Mouse (Mus musculus): Measurements from ENCODE around the gene Metrn. TPM values are rescaled to one million over a fixed set of nuclear protein-coding genes. Genes with fewer than 3 reads are reported as not detected.

Gene Metrn
- polyA plus RNA-seq, 1 experiment: 74.8 TPM

- no peaks in the 10 kb centered on the region for H3K4me1 ChIP-seq (ENCODE audit: control insufficient read depth, insufficient read depth, low read length)
- TF ChIP-seq CTCF (IDR thresholded peaks at IDR 0.05; ENCODE audit: control insufficient read depth, insufficient read depth, low read length) (no peak), POLR2A (IDR thresholded peaks at IDR 0.05; ENCODE audit: borderline replicate concordance, control insufficient read depth, low read depth, low read length) (no peak)
- WGBS: 38% methylated on average over 5 of the region's 5 CpGs
- no peak overlapping the region for H3K27ac ChIP-seq (ENCODE audit: control insufficient read depth, insufficient read depth, low read depth, low read length, poor library complexity)
- no peak overlapping the region for H3K4me3 ChIP-seq (replicated peaks; ENCODE audit: control insufficient read depth, low read depth, low read length)
Measured at GRCm38 (mm10) chr17:25751446-25751845, 45.5 kb downstream of the Metrn start.

GRCm38 (mm10) chr17:25749314-25749713, 47.6 kb downstream of the Metrn start:
- TF ChIP-seq CTCF (IDR thresholded peaks at IDR 0.05; ENCODE audit: control insufficient read depth, insufficient read depth, low read length) (no peak), POLR2A (IDR thresholded peaks at IDR 0.05; ENCODE audit: borderline replicate concordance, control insufficient read depth, low read depth, low read length) (no peak)
- WGBS: 75% methylated on average over 6 of the region's 6 CpGs
- H3K4me3 ChIP-seq (replicated peaks; ENCODE audit: control insufficient read depth, low read depth, low read length): no peak overlapping the region
- H3K27ac ChIP-seq (ENCODE audit: control insufficient read depth, insufficient read depth, low read depth, low read length, poor library complexity): no peak overlapping the region
- no peaks in the 10 kb centered on the region for H3K4me1 ChIP-seq (ENCODE audit: control insufficient read depth, insufficient read depth, low read length)

- WGBS: 79% methylated on average over 4 of the region's 4 CpGs
Measured at GRCm38 (mm10) chr17:25748238-25748637, 48.7 kb downstream of the Metrn start.

GRCm38 (mm10) chr17:25744311-25744710, 52.6 kb downstream of the Metrn start:
- Histone ChIP-seq H3K4me1 (ENCODE audit: control insufficient read depth, insufficient read depth, low read length) (no peaks in the 10 kb centered on the region), H3K4me3 (replicated peaks; ENCODE audit: control insufficient read depth, low read depth, low read length) (no peak overlapping the region), H3K27ac (ENCODE audit: control insufficient read depth, insufficient read depth, low read depth, low read length, poor library complexity) (no peak overlapping the region)
- 70% methylated on average over 10 of the region's 10 CpGs for WGBS
- TF ChIP-seq POLR2A (IDR thresholded peaks at IDR 0.05; ENCODE audit: borderline replicate concordance, control insufficient read depth, low read depth, low read length) (no peak), CTCF (IDR thresholded peaks at IDR 0.05; ENCODE audit: control insufficient read depth, insufficient read depth, low read length) (no peak)

More at GRCm38 (mm10) chr17:25748238-25748637, 48.7 kb downstream of the Metrn start:
- no peak overlapping the region for H3K27ac ChIP-seq (ENCODE audit: control insufficient read depth, insufficient read depth, low read depth, low read length, poor library complexity)
- H3K4me1 ChIP-seq (ENCODE audit: control insufficient read depth, insufficient read depth, low read length): no peaks in the 10 kb centered on the region
- H3K4me3 ChIP-seq (replicated peaks; ENCODE audit: control insufficient read depth, low read depth, low read length): no peak overlapping the region
- TF ChIP-seq CTCF (IDR thresholded peaks at IDR 0.05; ENCODE audit: control insufficient read depth, insufficient read depth, low read length): no peak
- TF ChIP-seq POLR2A (IDR thresholded peaks at IDR 0.05; ENCODE audit: borderline replicate concordance, control insufficient read depth, low read depth, low read length): no peak

GRCm38 (mm10) chr17:25743831-25744230, 53.1 kb downstream of the Metrn start:
- TF ChIP-seq POLR2A (IDR thresholded peaks at IDR 0.05; ENCODE audit: borderline replicate concordance, control insufficient read depth, low read depth, low read length) (no peak), CTCF (IDR thresholded peaks at IDR 0.05; ENCODE audit: control insufficient read depth, insufficient read depth, low read length) (no peak)
- Histone ChIP-seq H3K4me3 (replicated peaks; ENCODE audit: control insufficient read depth, low read depth, low read length) (no peak overlapping the region), H3K4me1 (ENCODE audit: control insufficient read depth, insufficient read depth, low read length) (no peaks in the 10 kb centered on the region), H3K27ac (ENCODE audit: control insufficient read depth, insufficient read depth, low read depth, low read length, poor library complexity) (no peak overlapping the region)
- WGBS: 86% methylated on average over 9 of the region's 9 CpGs

Other genes with a start within 250 kb of the Metrn start
- gene Sox8, start 226.4 kb downstream of the Metrn start, polyA plus RNA-seq (2011; ENCODE audit: insufficient read depth, insufficient read length, low replicate concordance, missing spikeins): 1.2 TPM in 2 replicates
- gene Lmf1, start 218.1 kb downstream of the Metrn start, polyA plus RNA-seq (2011; ENCODE audit: insufficient read depth, insufficient read length, low replicate concordance, missing spikeins): 5.3 and 18.8 TPM in 2 replicates
- gene Gng13, start 80.0 kb downstream of the Metrn start, polyA plus RNA-seq (2011; ENCODE audit: insufficient read depth, insufficient read length, low replicate concordance, missing spikeins): 4.0 and 6.2 TPM in 2 replicates
- 58.2 and 136 TPM in 2 replicates for gene Chtf18, start 69.7 kb downstream of the Metrn start, polyA plus RNA-seq (2011; ENCODE audit: insufficient read depth, insufficient read length, low replicate concordance, missing spikeins)
- 3.6 and 8.6 TPM in 2 replicates for gene Rpusd1, start 69.5 kb downstream of the Metrn start, polyA plus RNA-seq (2011; ENCODE audit: insufficient read depth, insufficient read length, low replicate concordance, missing spikeins)
- gene Mslnl, start 61.1 kb downstream of the Metrn start, polyA plus RNA-seq (2011; ENCODE audit: insufficient read depth, insufficient read length, low replicate concordance, missing spikeins): not detected in 2 replicates
- gene Msln, start 42.8 kb downstream of the Metrn start, polyA plus RNA-seq (2011; ENCODE audit: insufficient read depth, insufficient read length, low replicate concordance, missing spikeins): 1.7 TPM in 1 of 2 replicates, not detected in the other
- gene Narfl, start 23.4 kb downstream of the Metrn start, polyA plus RNA-seq (2011; ENCODE audit: insufficient read depth, insufficient read length, low replicate concordance, missing spikeins): 11.8 and 17.0 TPM in 2 replicates
- 26.2 and 45.8 TPM in 2 replicates for gene Haghl, start 11.5 kb downstream of the Metrn start, polyA plus RNA-seq (2011; ENCODE audit: insufficient read depth, insufficient read length, low replicate concordance, missing spikeins)
- gene Ccdc78, start 10.6 kb downstream of the Metrn start, polyA plus RNA-seq (2011; ENCODE audit: insufficient read depth, insufficient read length, low replicate concordance, missing spikeins): not detected in 2 replicates
- gene Fam173a, start 4.2 kb downstream of the Metrn start, polyA plus RNA-seq (2011; ENCODE audit: insufficient read depth, insufficient read length, low replicate concordance, missing spikeins): 33.4 and 149 TPM in 2 replicates
- 4.6 TPM in 1 of 2 replicates, not detected in the other for gene AC134908.4, start 1.5 kb downstream of the Metrn start, polyA plus RNA-seq (2011; ENCODE audit: insufficient read depth, insufficient read length, low replicate concordance, missing spikeins)
- not detected in 2 replicates for gene Fbxl16, start 11.9 kb upstream of the Metrn start, polyA plus RNA-seq (2011; ENCODE audit: insufficient read depth, insufficient read length, low replicate concordance, missing spikeins)
- gene Wdr24, start 26.5 kb upstream of the Metrn start, polyA plus RNA-seq (2011; ENCODE audit: insufficient read depth, insufficient read length, low replicate concordance, missing spikeins): 6.8 and 17.0 TPM in 2 replicates
- 8.8 and 13.4 TPM in 2 replicates for gene Jmjd8, start 31.7 kb upstream of the Metrn start, polyA plus RNA-seq (2011; ENCODE audit: insufficient read depth, insufficient read length, low replicate concordance, missing spikeins)
- gene Stub1, start 36.3 kb upstream of the Metrn start, polyA plus RNA-seq (2011; ENCODE audit: insufficient read depth, insufficient read length, low replicate concordance, missing spikeins): 125 and 140 TPM in 2 replicates
- gene Rhbdl1, start 40.2 kb upstream of the Metrn start, polyA plus RNA-seq (2011; ENCODE audit: insufficient read depth, insufficient read length, low replicate concordance, missing spikeins): 3.2 and 10.7 TPM in 2 replicates
- gene Gm20683, start 44.6 kb upstream of the Metrn start, polyA plus RNA-seq (2011; ENCODE audit: insufficient read depth, insufficient read length, low replicate concordance, missing spikeins): 6.7 TPM in 1 of 2 replicates, not detected in the other
- gene Rhot2, start 47.7 kb upstream of the Metrn start, polyA plus RNA-seq (2011; ENCODE audit: insufficient read depth, insufficient read length, low replicate concordance, missing spikeins): 33.5 and 50.5 TPM in 2 replicates
- gene Wdr90, start 64.4 kb upstream of the Metrn start, polyA plus RNA-seq (2011; ENCODE audit: insufficient read depth, insufficient read length, low replicate concordance, missing spikeins): 31.1 and 62.0 TPM in 2 replicates
- gene Mcrip2, start 71.6 kb upstream of the Metrn start, polyA plus RNA-seq (2011; ENCODE audit: insufficient read depth, insufficient read length, low replicate concordance, missing spikeins): 6.8 and 12.7 TPM in 2 replicates
- gene Mettl26, start 77.9 kb upstream of the Metrn start, polyA plus RNA-seq (2011; ENCODE audit: insufficient read depth, insufficient read length, low replicate concordance, missing spikeins): 25.6 and 30.0 TPM in 2 replicates
- gene Wfikkn1, start 83.7 kb upstream of the Metrn start, polyA plus RNA-seq (2011; ENCODE audit: insufficient read depth, insufficient read length, low replicate concordance, missing spikeins): 1.6 and 2.2 TPM in 2 replicates
- 5.0 and 6.9 TPM in 2 replicates for gene Rab40c, start 122.6 kb upstream of the Metrn start, polyA plus RNA-seq (2011; ENCODE audit: insufficient read depth, insufficient read length, low replicate concordance, missing spikeins)
- gene Pigq, start 147.8 kb upstream of the Metrn start, polyA plus RNA-seq (2011; ENCODE audit: insufficient read depth, insufficient read length, low replicate concordance, missing spikeins): 241 and 296 TPM in 2 replicates
- gene Nhlrc4, start 147.8 kb upstream of the Metrn start, polyA plus RNA-seq (2011; ENCODE audit: insufficient read depth, insufficient read length, low replicate concordance, missing spikeins): 3.8 and 6.8 TPM in 2 replicates
- gene A930017K11Rik, start 155.4 kb upstream of the Metrn start, polyA plus RNA-seq (2011; ENCODE audit: insufficient read depth, insufficient read length, low replicate concordance, missing spikeins): not detected in 2 replicates
- 11.7 and 18.2 TPM in 2 replicates for gene Capn15, start 188.7 kb upstream of the Metrn start, polyA plus RNA-seq (2011; ENCODE audit: insufficient read depth, insufficient read length, low replicate concordance, missing spikeins)

Measured in bone marrow, adult 2 months (tissue).